Mouse (Mus musculus): ENCODE data around the gene Gm40193. TPM values are rescaled to one million over a fixed set of nuclear protein-coding genes. Genes with fewer than 3 reads are reported as not detected.
"Not testable (repeated sequence)": the region's sequence is repeated elsewhere in the genome, so short reads cannot be mapped to it uniquely, and the experiment has no call there.

The Gm40193 gene
- polyA plus RNA-seq, 1 experiment, result not detected

GRCm38 (mm10) chr11:70528610-70529009 lies 4.1 kb downstream of the Gm40193 start:
- WGBS, result 90% methylated on average over 7 of the region's 7 CpGs
- Histone ChIP-seq H3K36me3 (ENCODE audit: control insufficient read depth, insufficient read depth, low read length) (peaks cover 22% of the 10 kb centered on the region), H3K4me1 (replicated peaks; ENCODE audit: control insufficient read depth, insufficient read depth, low read length) (peaks cover 6% of the 10 kb centered on the region; the same call in 1 of the 2 replicates), H3K4me3 (ENCODE audit: control insufficient read depth, insufficient read depth, low read length) (no peak overlapping the region), H3K27me3 (ENCODE audit: control insufficient read depth, insufficient read depth, low read length) (no peaks in the 10 kb centered on the region), H3K27ac (ENCODE audit: control insufficient read depth, insufficient read depth, low read length) (no peak overlapping the region)
- DNase-seq, result no peak
- TF ChIP-seq CTCF (IDR thresholded peaks at IDR 0.05; ENCODE audit: borderline replicate concordance, control insufficient read depth, extremely low read depth, insufficient read depth, low read length, poor library complexity), result no peak
- TF ChIP-seq POLR2A (IDR thresholded peaks at IDR 0.05; ENCODE audit: control insufficient read depth, extremely low read depth, insufficient read depth, low read length, poor library complexity), result no peak

- Histone ChIP-seq H3K27ac (ENCODE audit: control insufficient read depth, insufficient read depth, low read length) (no peak overlapping the region), H3K27me3 (ENCODE audit: control insufficient read depth, insufficient read depth, low read length) (no peaks in the 10 kb centered on the region), H3K4me1 (replicated peaks; ENCODE audit: control insufficient read depth, insufficient read depth, low read length) (peaks cover 6% of the 10 kb centered on the region; the same call in 1 of the 2 replicates), H3K36me3 (ENCODE audit: control insufficient read depth, insufficient read depth, low read length) (peaks cover 22% of the 10 kb centered on the region), H3K4me3 (ENCODE audit: control insufficient read depth, insufficient read depth, low read length) (no peak overlapping the region)
- no peak for DNase-seq
- 96% methylated on average over 12 of the region's 12 CpGs for WGBS
- no peak for TF ChIP-seq POLR2A (IDR thresholded peaks at IDR 0.05; ENCODE audit: control insufficient read depth, extremely low read depth, insufficient read depth, low read length, poor library complexity)
- no peak for TF ChIP-seq CTCF (IDR thresholded peaks at IDR 0.05; ENCODE audit: borderline replicate concordance, control insufficient read depth, extremely low read depth, insufficient read depth, low read length, poor library complexity)
Observed at GRCm38 (mm10) chr11:70526211-70526610, 6.5 kb downstream of the Gm40193 start.

GRCm38 (mm10) chr11:70525726-70526125 lies 7.0 kb downstream of the Gm40193 start:
- no peak for DNase-seq
- H3K27ac ChIP-seq (ENCODE audit: control insufficient read depth, insufficient read depth, low read length), result no peak overlapping the region
- peaks cover 22% of the 10 kb centered on the region for H3K36me3 ChIP-seq (ENCODE audit: control insufficient read depth, insufficient read depth, low read length)
- no peaks in the 10 kb centered on the region for H3K27me3 ChIP-seq (ENCODE audit: control insufficient read depth, insufficient read depth, low read length)
- H3K4me3 ChIP-seq (ENCODE audit: control insufficient read depth, insufficient read depth, low read length), result peak overlapping the region; percentile 55
- 4% methylated on average over 12 of the region's 12 CpGs for WGBS
- TF ChIP-seq CTCF (IDR thresholded peaks at IDR 0.05; ENCODE audit: borderline replicate concordance, control insufficient read depth, extremely low read depth, insufficient read depth, low read length, poor library complexity) (no peak), POLR2A (IDR thresholded peaks at IDR 0.05; ENCODE audit: control insufficient read depth, extremely low read depth, insufficient read depth, low read length, poor library complexity) (no peak)
- H3K4me1 ChIP-seq (replicated peaks; ENCODE audit: control insufficient read depth, insufficient read depth, low read length), result peaks cover 6% of the 10 kb centered on the region; the same call in 1 of the 2 replicates

GRCm38 (mm10) chr11:70525184-70525678 lies 7.5 kb downstream of the Gm40193 start, which contains the start of gene Psmb6:
Psmb6 (plus strand) TSS chr11:70525367.
- WGBS, result under 1% methylated on average over 25 of the region's 26 CpGs
- Histone ChIP-seq H3K4me3 (ENCODE audit: control insufficient read depth, insufficient read depth, low read length) (peak within 1 kb of the TSS; percentile 55), H3K27ac (ENCODE audit: control insufficient read depth, insufficient read depth, low read length) (no peak within 1 kb of the TSS), H3K27me3 (ENCODE audit: control insufficient read depth, insufficient read depth, low read length) (no peaks in the 10 kb centered on the region), H3K36me3 (ENCODE audit: control insufficient read depth, insufficient read depth, low read length) (peaks cover 22% of the 10 kb centered on the region), H3K4me1 (replicated peaks; ENCODE audit: control insufficient read depth, insufficient read depth, low read length) (peaks cover 6% of the 10 kb centered on the region; the same call in 1 of the 2 replicates)
- DNase-seq, result peak; percentile 91
- peak; percentile 92 for TF ChIP-seq POLR2A (IDR thresholded peaks at IDR 0.05; ENCODE audit: control insufficient read depth, extremely low read depth, insufficient read depth, low read length, poor library complexity)
- TF ChIP-seq CTCF (IDR thresholded peaks at IDR 0.05; ENCODE audit: borderline replicate concordance, control insufficient read depth, extremely low read depth, insufficient read depth, low read length, poor library complexity), result 0 out of 2 replicates have a peak, but pooled peaks have one; percentile 17

- TF ChIP-seq POLR2A (IDR thresholded peaks at IDR 0.05; ENCODE audit: control insufficient read depth, extremely low read depth, insufficient read depth, low read length, poor library complexity) (no peak), CTCF (IDR thresholded peaks at IDR 0.05; ENCODE audit: borderline replicate concordance, control insufficient read depth, extremely low read depth, insufficient read depth, low read length, poor library complexity) (no peak)
- H3K4me1 ChIP-seq (replicated peaks; ENCODE audit: control insufficient read depth, insufficient read depth, low read length), result peaks cover 6% of the 10 kb centered on the region; the same call in 1 of the 2 replicates
- H3K27ac ChIP-seq (ENCODE audit: control insufficient read depth, insufficient read depth, low read length), result no peak overlapping the region
- WGBS, result 3% methylated on average over 8 of the region's 8 CpGs
- DNase-seq, result no peak
- peaks cover 22% of the 10 kb centered on the region for H3K36me3 ChIP-seq (ENCODE audit: control insufficient read depth, insufficient read depth, low read length)
- H3K27me3 ChIP-seq (ENCODE audit: control insufficient read depth, insufficient read depth, low read length), result no peaks in the 10 kb centered on the region
- H3K4me3 ChIP-seq (ENCODE audit: control insufficient read depth, insufficient read depth, low read length), result no peak overlapping the region
Observed at GRCm38 (mm10) chr11:70524782-70525181, 8.0 kb downstream of the Gm40193 start.

- H3K4me1 ChIP-seq (replicated peaks; ENCODE audit: control insufficient read depth, insufficient read depth, low read length); H3K27ac ChIP-seq (ENCODE audit: control insufficient read depth, insufficient read depth, low read length); H3K27me3 ChIP-seq (ENCODE audit: control insufficient read depth, insufficient read depth, low read length); DNase-seq; H3K4me3 ChIP-seq (ENCODE audit: control insufficient read depth, insufficient read depth, low read length): not testable (repeated sequence)
- H3K36me3 ChIP-seq (ENCODE audit: control insufficient read depth, insufficient read depth, low read length), result peaks cover 22% of the 10 kb centered on the region
- WGBS, result 95% methylated on average over 8 of the region's 8 CpGs
Observed at GRCm38 (mm10) chr11:70523306-70523989, 9.3 kb downstream of the Gm40193 start.

All from thymus, adult 2 months (tissue).